Mouse (Mus musculus) E14TG2a.4 (cell line): ENCODE measurements around the gene Pex11a.

Experiments used
- CTCF ChIP-seq: conservative IDR thresholded peaks from 2 replicates; pipeline ENCODE4 v1.5.1; 2014; ENCODE audit warnings: low read length
- NANOG ChIP-seq: IDR thresholded peaks from 2 replicates; pipeline ENCODE4 v1.6.1; 2014; ENCODE audit warnings: borderline replicate concordance, low read length, mixed read lengths
- POU5F1 ChIP-seq: IDR thresholded peaks from 2 replicates; pipeline ENCODE4 v1.6.1; 2014; ENCODE audit warnings: low read length, borderline replicate concordance

DNA sequence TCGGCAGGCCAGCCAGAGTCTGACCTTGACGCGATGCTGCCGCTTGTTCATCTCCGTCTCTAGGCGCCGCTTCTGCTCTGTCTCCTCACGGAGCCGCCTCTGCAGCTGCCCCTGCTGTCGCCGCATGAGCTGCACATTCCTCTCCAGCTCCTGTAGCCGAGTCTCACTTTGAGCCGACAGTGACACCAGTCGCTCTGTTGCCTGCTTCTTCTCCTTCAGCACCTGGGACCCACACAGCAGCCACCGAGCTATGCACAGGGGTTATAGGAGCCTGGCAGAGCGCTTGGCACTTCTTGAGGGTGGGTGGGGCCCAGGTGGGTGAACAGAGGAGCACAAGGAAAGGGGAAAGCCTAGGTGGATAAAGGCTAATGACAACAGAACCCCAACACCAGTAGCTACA, 40.2 kb downstream of the Pex11a start:
- TF ChIP-seq CTCF (no peak), POU5F1 (no peak), NANOG (no peak)
